Mouse (Mus musculus) adrenal gland, postnatal 36 days (tissue): ENCODE data around the gene Romo1. TPM values are rescaled to one million over a fixed set of nuclear protein-coding genes. Genes with fewer than 3 reads are reported as not detected.
"Not testable (repeated sequence)": the region's sequence is repeated elsewhere in the genome, so short reads cannot be mapped to it uniquely, and the experiment has no call there.

ENCODE experiments used
- DNase-seq, 2 experiments: peaks; one replicate each; pipeline ENCODE4 v3.0.0; 2021; ENCODE audit warnings: mixed read lengths in 1 of 2
- long read RNA-seq, 2 experiments: library from polyadenylated mRNA; stranded (forward); transcript quantifications; one replicate each; pipeline ENCODE4 v2.0.0; 2021; ENCODE audit warnings: borderline sequencing depth in 2 of 2
- total RNA-seq, 2 experiments: library from RNA; stranded (reverse); gene quantifications; 2 replicates each; pipeline ENCODE4 v1.2.3; 2021

Gene Romo1
- 100 to 1,000 TPM; 319 to 321 TPM for total RNA-seq
- long read RNA-seq, experiment 1, transcript Romo1-202 (2 exons, 550 nt), result minor isoform, 39 of 395 reads
- long read RNA-seq, experiment 1, transcript Romo1-204 (3 exons, 379 nt), result minor isoform, 10 of 395 reads
- long read RNA-seq, experiment 1, transcript Romo1-201 (3 exons, 569 nt), result major isoform, 292 of 395 reads
- long read RNA-seq, experiment 1, partial matches to known transcripts, result 0 of 395 reads
- long read RNA-seq, experiment 1, other reads (novel, unspliced or antisense), result 53 of 395 reads
- long read RNA-seq, experiment 2, transcript Romo1-201 (3 exons, 569 nt), result major isoform, 157 of 207 reads
- long read RNA-seq, experiment 2, transcript Romo1-204 (3 exons, 379 nt), result minor isoform, 7 of 207 reads
- long read RNA-seq, experiment 2, transcript Romo1-202 (2 exons, 550 nt), result minor isoform, 22 of 207 reads
- long read RNA-seq, experiment 2, partial matches to known transcripts, result 21 of 207 reads
- long read RNA-seq, experiment 2, other reads (novel, unspliced or antisense), result 0 of 207 reads

- peak; percentile 95 for DNase-seq
These were observed at the start of gene Romo1, which contains the start of gene Nfs1 for GRCm38 (mm10) chr2:156143953-156144724. Gene Romo1 (plus strand): TSS chr2:156144039. Gene Nfs1 (minus strand): TSS chr2:156144186.

GRCm38 (mm10) chr2:156110627-156111357, 33.0 kb upstream of the Romo1 start:
- peak in 1 of 2 experiments; percentile 5 for DNase-seq

GRCm38 (mm10) chr2:156111358-156112079, 32.3 kb upstream of the Romo1 start, which contains the start of the genes Cpne1 and Rbm12:
Gene Cpne1 (minus strand): TSS chr2:156111965.
Gene Rbm12 (minus strand): TSS chr2:156111978.
- DNase-seq, result peak; percentile 94 to 96

- DNase-seq, result not testable (repeated sequence)
These were observed 31.8 kb upstream of the Romo1 start for GRCm38 (mm10) chr2:156112080-156112423.

GRCm38 (mm10) chr2:156119566-156119965, 24.3 kb upstream of the Romo1 start:
- DNase-seq, result no peak

GRCm38 (mm10) chr2:156123731-156124130, 20.1 kb upstream of the Romo1 start:
- no peak for DNase-seq

GRCm38 (mm10) chr2:156126992-156127391, 16.8 kb upstream of the Romo1 start, which contains the start of gene Gm28036:
Gene Gm28036 (minus strand): TSS chr2:156127092.
- DNase-seq, result no peak

GRCm38 (mm10) chr2:156134161-156134560, 9.7 kb upstream of the Romo1 start:
- DNase-seq, result no peak

GRCm38 (mm10) chr2:156135695-156136094, 8.1 kb upstream of the Romo1 start:
- DNase-seq, result no peak

GRCm38 (mm10) chr2:156142820-156143219, 1.0 kb upstream of the Romo1 start:
- no peak for DNase-seq

- peak in 1 of 2 experiments; percentile 4 for DNase-seq
These were observed 472 bp upstream of the Romo1 start for GRCm38 (mm10) chr2:156143367-156143766.

- DNase-seq, result no peak
These were observed 1.8 kb downstream of the Romo1 start for GRCm38 (mm10) chr2:156145486-156146130.

GRCm38 (mm10) chr2:156146272-156146989, 2.6 kb downstream of the Romo1 start:
- DNase-seq, result no peak

GRCm38 (mm10) chr2:156147316-156147915, 3.6 kb downstream of the Romo1 start:
- DNase-seq, result peak in 1 of 2 experiments; percentile 7

GRCm38 (mm10) chr2:156151538-156151937, 7.7 kb downstream of the Romo1 start:
- DNase-seq, result no peak

GRCm38 (mm10) chr2:156165478-156165877, 21.6 kb downstream of the Romo1 start:
- DNase-seq, result no peak

- DNase-seq, result no peak
These were observed 22.7 kb downstream of the Romo1 start for GRCm38 (mm10) chr2:156166557-156166956.

GRCm38 (mm10) chr2:156177079-156177478, 33.2 kb downstream of the Romo1 start:
- DNase-seq, result no peak

GRCm38 (mm10) chr2:156177651-156178050, 33.8 kb downstream of the Romo1 start:
- DNase-seq, result no peak
